Mouse (Mus musculus): ENCODE data around the gene Mrps30.

GRCm38 (mm10) chr13:118363342-118363741 lies 23.7 kb downstream of the Mrps30 start:
- TF ChIP-seq CTCF (IDR thresholded peaks at IDR 0.05) (no peak), POLR2A (IDR thresholded peaks at IDR 0.05; ENCODE audit: insufficient read depth, low read depth, low read length) (no peak)
